8 mouse cellular contexts compared by ENCODE assay signal in the genomic region with DNA sequence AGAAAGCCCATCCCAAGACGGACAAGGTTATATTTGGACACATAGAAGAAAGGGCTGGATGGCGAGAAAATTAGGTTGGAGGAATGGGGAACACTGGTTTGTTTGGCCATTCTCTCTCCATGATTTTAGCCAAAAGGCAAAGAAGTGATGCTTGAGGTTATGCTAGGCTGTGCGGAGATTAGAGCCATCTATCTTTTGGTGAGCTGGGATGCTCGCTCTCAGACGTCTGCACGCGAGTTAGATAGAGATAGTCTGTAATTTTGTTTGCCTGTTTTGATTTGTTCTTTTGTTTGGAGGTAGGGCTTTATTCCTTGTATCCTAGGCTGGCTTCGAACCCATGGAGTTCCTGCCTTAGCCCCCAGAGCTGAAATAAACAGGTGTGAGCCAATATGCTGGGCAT. TPM values are rescaled to one million over a fixed set of nuclear protein-coding genes. Genes with fewer than 3 reads are reported as not detected.
DNase-seq lines count a peak whose midpoint lies in the region; ATAC-seq lines count a peak whose summit lies in the region.

No protein-coding gene starts in this region.

- no peaks in the 10 kb centered on the region for H3K9me3 ChIP-seq in lung, embryonic 15.5 days
- H3K9me3 ChIP-seq in forebrain, embryonic 10.5 days: no peaks in the 10 kb centered on the region
- H3K9me3 ChIP-seq in limb, embryonic 10.5 days (replicated peaks): no peaks in the 10 kb centered on the region
- H3K9me3 ChIP-seq in neural tube, embryonic 15.5 days (replicated peaks): no peaks in the 10 kb centered on the region

- DNase-seq in lung, postnatal 10 days: no peak
- DNase-seq in forebrain, embryonic 10.5 days (ENCODE audit: extremely low spot score, low spot score): no peak
- DNase-seq in limb, embryonic 10.5 days (ENCODE audit: low spot score): no peak
- no peak for DNase-seq in right cerebral cortex, postnatal 25 days
- DNase-seq in cerebellum, adult 9-11 months: no peak
- no peak for DNase-seq in layer of hippocampus, adult 9-10 months (ENCODE audit: low spot score)

- ATAC-seq in lung, embryonic 15.5 days (ENCODE audit: borderline replicate concordance, extremely low read depth, low FRiP score, low TSS enrichment): no peak
- no peak for ATAC-seq in neural tube, embryonic 15.5 days (ENCODE audit: low FRiP score)

- peak overlapping the region; percentile 96 for H3K27ac ChIP-seq in lung, embryonic 15.5 days
- peak overlapping the region; percentile 95 for H3K27ac ChIP-seq in forebrain, embryonic 10.5 days
- H3K27ac ChIP-seq in limb, embryonic 10.5 days: peak overlapping the region; percentile 91
- H3K27ac ChIP-seq in neural tube, embryonic 15.5 days (replicated peaks): peak overlapping the region; percentile 99

- H3K27me3 ChIP-seq in lung, embryonic 15.5 days: no peaks in the 10 kb centered on the region
- H3K27me3 ChIP-seq in forebrain, embryonic 10.5 days (ENCODE audit: poor library complexity, severe bottlenecking): no peaks in the 10 kb centered on the region
- H3K27me3 ChIP-seq in limb, embryonic 10.5 days (ENCODE audit: low read depth, poor library complexity, severe bottlenecking): no peaks in the 10 kb centered on the region
- no peaks in the 10 kb centered on the region for H3K27me3 ChIP-seq in neural tube, embryonic 15.5 days (replicated peaks)

- H3K4me1 ChIP-seq in lung, embryonic 15.5 days: peaks cover 40% of the 10 kb centered on the region
- peaks cover 68% of the 10 kb centered on the region for H3K4me1 ChIP-seq in forebrain, embryonic 10.5 days
- H3K4me1 ChIP-seq in limb, embryonic 10.5 days: peaks cover 55% of the 10 kb centered on the region
- peaks cover 65% of the 10 kb centered on the region for H3K4me1 ChIP-seq in neural tube, embryonic 15.5 days

- WGBS in lung, embryonic 15.5 days: 6% methylated on average over 8 of the region's 8 CpGs
- 17% methylated on average over 8 of the region's 8 CpGs for WGBS in forebrain, embryonic 10.5 days
- 13% methylated on average over 8 of the region's 8 CpGs for whole genome bisulfite sequencing in limb, embryonic 10.5 days
- WGBS in neural tube, embryonic 15.5 days: 14% methylated on average over 8 of the region's 8 CpGs

- peak overlapping the region; percentile 73 for H3K9ac ChIP-seq in lung, embryonic 15.5 days
- H3K9ac ChIP-seq in neural tube, embryonic 15.5 days (replicated peaks): peak overlapping the region; percentile 83

- peak overlapping the region; percentile 75 for H3K4me2 ChIP-seq in lung, embryonic 15.5 days
- H3K4me2 ChIP-seq in neural tube, embryonic 15.5 days: peak overlapping the region; percentile 79

- H3K36me3 ChIP-seq in lung, embryonic 15.5 days: peaks cover 28% of the 10 kb centered on the region
- peaks cover 55% of the 10 kb centered on the region for H3K36me3 ChIP-seq in forebrain, embryonic 10.5 days (replicated peaks)
- H3K36me3 ChIP-seq in limb, embryonic 10.5 days: peaks cover 49% of the 10 kb centered on the region
- peaks cover 39% of the 10 kb centered on the region for H3K36me3 ChIP-seq in neural tube, embryonic 15.5 days

- peak overlapping the region; percentile 78 for H3K4me3 ChIP-seq in lung, embryonic 15.5 days
- peak overlapping the region; percentile 95 for H3K4me3 ChIP-seq in forebrain, embryonic 10.5 days
- H3K4me3 ChIP-seq in limb, embryonic 10.5 days: peak overlapping the region; percentile 95
- H3K4me3 ChIP-seq in neural tube, embryonic 15.5 days (replicated peaks): peak overlapping the region; percentile 84

RNA-seq across cellular contexts. Expression of gene Dvl2, which starts 0.8 kb away (rescaled TPM):
- 34.7 and 40.3 TPM in 2 replicates for polyA plus RNA-seq in lung, embryonic 15.5 days (2015; fragmentation: Nextera tagmentation; extraction: Ambion mirVana)
- 44.3 and 51.6 TPM in 2 replicates for polyA plus RNA-seq in forebrain, embryonic 10.5 days (2016; fragmentation: Nextera tagmentation; extraction: Ambion mirVana)
- 65.2 and 70.6 TPM in 2 replicates for polyA plus RNA-seq in limb, embryonic 10.5 days (2016; fragmentation: Nextera tagmentation; extraction: Ambion mirVana)
- polyA plus RNA-seq in neural tube, embryonic 15.5 days (2015; fragmentation: Nextera tagmentation; extraction: Ambion mirVana): 22.6 and 25.1 TPM in 2 replicates

RNA-seq across cellular contexts. Expression of gene Phf23, which starts 5.6 kb away (rescaled TPM):
- 75.0 and 78.2 TPM in 2 replicates for polyA plus RNA-seq in lung, embryonic 15.5 days (2015; fragmentation: Nextera tagmentation; extraction: Ambion mirVana)
- 94.5 and 96.2 TPM in 2 replicates for polyA plus RNA-seq in forebrain, embryonic 10.5 days (2016; fragmentation: Nextera tagmentation; extraction: Ambion mirVana)
- 101 and 106 TPM in 2 replicates for polyA plus RNA-seq in limb, embryonic 10.5 days (2016; fragmentation: Nextera tagmentation; extraction: Ambion mirVana)
- polyA plus RNA-seq in neural tube, embryonic 15.5 days (2015; fragmentation: Nextera tagmentation; extraction: Ambion mirVana): 53.5 and 57.8 TPM in 2 replicates

RNA-seq across cellular contexts. Expression of gene Gabarap, which starts 10.2 kb away (rescaled TPM):
- polyA plus RNA-seq in lung, embryonic 15.5 days (2015; fragmentation: Nextera tagmentation; extraction: Ambion mirVana): 453 and 455 TPM in 2 replicates
- 318 and 331 TPM in 2 replicates for polyA plus RNA-seq in forebrain, embryonic 10.5 days (2016; fragmentation: Nextera tagmentation; extraction: Ambion mirVana)
- 280 and 332 TPM in 2 replicates for polyA plus RNA-seq in limb, embryonic 10.5 days (2016; fragmentation: Nextera tagmentation; extraction: Ambion mirVana)
- polyA plus RNA-seq in neural tube, embryonic 15.5 days (2015; fragmentation: Nextera tagmentation; extraction: Ambion mirVana): 549 and 565 TPM in 2 replicates

RNA-seq across cellular contexts. Expression of gene Acadvl, which starts 14.1 kb away (rescaled TPM):
- polyA plus RNA-seq in lung, embryonic 15.5 days (2015; fragmentation: Nextera tagmentation; extraction: Ambion mirVana): 73.9 and 81.3 TPM in 2 replicates
- 41.0 and 44.1 TPM in 2 replicates for polyA plus RNA-seq in forebrain, embryonic 10.5 days (2016; fragmentation: Nextera tagmentation; extraction: Ambion mirVana)
- polyA plus RNA-seq in limb, embryonic 10.5 days (2016; fragmentation: Nextera tagmentation; extraction: Ambion mirVana): 36.4 and 52.1 TPM in 2 replicates
- polyA plus RNA-seq in neural tube, embryonic 15.5 days (2015; fragmentation: Nextera tagmentation; extraction: Ambion mirVana): 61.7 and 65.7 TPM in 2 replicates

RNA-seq across cellular contexts. Expression of gene Dlg4, which starts 15.6 kb away (rescaled TPM):
- 5.6 and 5.9 TPM in 2 replicates for polyA plus RNA-seq in lung, embryonic 15.5 days (2015; fragmentation: Nextera tagmentation; extraction: Ambion mirVana)
- polyA plus RNA-seq in forebrain, embryonic 10.5 days (2016; fragmentation: Nextera tagmentation; extraction: Ambion mirVana): 13.8 and 15.5 TPM in 2 replicates
- polyA plus RNA-seq in limb, embryonic 10.5 days (2016; fragmentation: Nextera tagmentation; extraction: Ambion mirVana): 8.8 and 12.9 TPM in 2 replicates
- polyA plus RNA-seq in neural tube, embryonic 15.5 days (2015; fragmentation: Nextera tagmentation; extraction: Ambion mirVana): 20.1 and 24.7 TPM in 2 replicates
